Mouse (Mus musculus) limb, embryonic 11.5 days (tissue): Measurements from ENCODE around the gene Snx27. TPM values are rescaled to one million over a fixed set of nuclear protein-coding genes. Genes with fewer than 3 reads are reported as not detected.

Experiments used
- polyA plus RNA-seq: library from polyadenylated mRNA; unstranded; fragments of >200 nt; fragmentation: Nextera tagmentation; extraction: Ambion mirVana; gene quantifications from 2 replicates; pipeline ENCODE4 v1.2.1, GENCODE M21; 2014

The Snx27 gene
- polyA plus RNA-seq, 1 experiment from 2014 or later: 35.9 TPM

Other genes starting within 250 kb of the Snx27 start
- not detected in 2 replicates for gene Them5, start 240.6 kb downstream of the Snx27 start, polyA plus RNA-seq
- 1.0 and 1.2 TPM in 2 replicates for gene C2cd4d, start 220.3 kb downstream of the Snx27 start, polyA plus RNA-seq
- gene Rorc, start 209.9 kb downstream of the Snx27 start, polyA plus RNA-seq: 0.44 and 0.85 TPM in 2 replicates
- not detected in 2 replicates for gene Lingo4, start 184.2 kb downstream of the Snx27 start, polyA plus RNA-seq
- 8.5 and 8.7 TPM in 2 replicates for gene Tdrkh, start 169.4 kb downstream of the Snx27 start, polyA plus RNA-seq
- 68.0 and 75.2 TPM in 2 replicates for gene Mrpl9, start 139.4 kb downstream of the Snx27 start, polyA plus RNA-seq
- 0.31 and 0.36 TPM in 2 replicates for gene Oaz3, start 138.8 kb downstream of the Snx27 start, polyA plus RNA-seq
- 0.68 and 0.88 TPM in 2 replicates for gene Celf3, start 104.4 kb downstream of the Snx27 start, polyA plus RNA-seq
- gene Riiad1, start 102.4 kb downstream of the Snx27 start, polyA plus RNA-seq: 1.0 and 1.6 TPM in 2 replicates
- not detected in 2 replicates for gene Gm10972, start 60.4 kb upstream of the Snx27 start, polyA plus RNA-seq
- gene Tuft1, start 76.2 kb upstream of the Snx27 start, polyA plus RNA-seq: 4.0 and 4.7 TPM in 2 replicates
- gene Selenbp2, start 110.8 kb upstream of the Snx27 start, polyA plus RNA-seq: 0.18 and 1.1 TPM in 2 replicates
- 3.7 and 4.8 TPM in 2 replicates for gene Cgn, start 203.8 kb upstream of the Snx27 start, polyA plus RNA-seq